Mouse (Mus musculus): ENCODE data around the gene Ttll5. TPM values are rescaled to one million over a fixed set of nuclear protein-coding genes. Genes with fewer than 3 reads are reported as not detected.

Ttll5 gene
- polyA plus RNA-seq, 2 experiments = 5.6 to 6.4 TPM

DNA sequence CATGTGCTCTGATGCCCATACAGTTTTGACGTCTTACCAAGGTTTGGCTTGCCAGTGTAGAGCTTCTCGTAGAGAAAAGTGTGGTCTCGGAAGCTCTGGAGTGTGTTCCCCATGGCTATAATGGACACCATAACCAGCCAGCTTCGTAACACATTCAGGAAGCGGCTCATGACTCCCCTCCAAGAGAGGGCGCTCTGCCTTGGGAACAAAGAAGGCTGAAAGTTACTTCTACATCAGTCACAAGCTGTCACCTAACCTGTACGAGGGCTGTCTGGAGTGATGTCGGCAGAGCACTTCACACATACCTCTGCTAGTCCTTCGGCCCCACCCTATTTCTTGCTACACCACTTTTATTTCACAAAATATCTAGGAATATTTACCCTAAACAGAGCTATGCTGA, 2.4 kb upstream of the Ttll5 start:
- H3K36me3 ChIP-seq (replicated peaks; ENCODE audit: control insufficient read depth, insufficient read depth, low read depth) = peaks cover 15% of the 10 kb centered on the region
- 83% methylated on average over 9 of the region's 9 CpGs for WGBS (ENCODE audit: insufficient replicate concordance)
- H3K27me3 ChIP-seq (ENCODE audit: control insufficient read depth, insufficient read depth, low read length) = no peaks in the 10 kb centered on the region
- TF ChIP-seq EP300 (IDR thresholded peaks at IDR 0.05; ENCODE audit: low read depth) = no peak
- TF ChIP-seq CTCF (IDR thresholded peaks at IDR 0.05; ENCODE audit: low read depth) = peak; percentile 33
- DNase-seq (ENCODE audit: low read depth in 3 of 3, low spot score in 3 of 3) (no peak), ATAC-seq (ENCODE audit: insufficient read depth) (no peak)
- H3K4me3 ChIP-seq (ENCODE audit: insufficient read depth in 1 of 2, low read depth in 2 of 2, low read length in 2 of 2) = no peak overlapping the region
- H3K4me1 ChIP-seq (replicated peaks; ENCODE audit: control insufficient read depth in 2 of 2, insufficient read depth in 2 of 2, low read length in 1 of 2) = peaks cover 8 to 12% of the 10 kb centered on the region in 2 experiments; a peak in 3 of 4 replicates
- no peak overlapping the region for H3K4me2 ChIP-seq (ENCODE audit: low read depth)
- H3K9ac ChIP-seq (replicated peaks) = no peak overlapping the region
- H3K9me3 ChIP-seq (ENCODE audit: control insufficient read depth, low read length) = no peaks in the 10 kb centered on the region
- H3K27ac ChIP-seq = no peak overlapping the region

DNA sequence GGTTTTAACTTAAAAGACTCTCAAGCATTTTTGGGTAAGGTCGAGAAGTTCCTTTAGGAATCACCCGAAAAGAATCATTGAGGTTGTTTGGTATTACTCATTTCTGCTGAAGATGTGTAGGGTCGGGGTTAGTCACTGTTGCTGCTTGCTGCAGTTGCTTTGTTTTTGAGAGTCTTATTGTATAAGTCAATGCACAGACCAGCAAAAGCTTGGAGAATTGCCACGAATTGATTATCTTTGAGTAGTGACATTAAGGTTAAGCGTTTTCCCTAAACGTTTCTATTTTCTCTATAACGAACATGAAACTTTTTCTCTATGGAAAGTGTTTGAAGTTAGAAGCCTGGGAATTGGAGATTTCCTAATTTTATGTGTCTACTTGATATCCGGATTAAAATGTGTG, 902 bp downstream of the Ttll5 start:
- Histone ChIP-seq H3K27ac (peak overlapping the region; percentile 75), H3K4me1 (replicated peaks; ENCODE audit: control insufficient read depth in 2 of 2, insufficient read depth in 2 of 2, low read length in 1 of 2) (peaks cover 8 to 9% of the 10 kb centered on the region in 2 experiments; a peak in 3 of 4 replicates), H3K36me3 (replicated peaks; ENCODE audit: control insufficient read depth, insufficient read depth, low read depth) (peaks cover 6% of the 10 kb centered on the region; the same call in 1 of the 2 replicates), H3K27me3 (ENCODE audit: control insufficient read depth, insufficient read depth, low read length) (no peaks in the 10 kb centered on the region), H3K4me2 (ENCODE audit: low read depth) (peak overlapping the region; percentile 81), H3K4me3 (ENCODE audit: insufficient read depth in 1 of 2, low read depth in 2 of 2, low read length in 2 of 2) (peak overlapping the region; percentile 65 to 90), H3K9me3 (ENCODE audit: control insufficient read depth, low read length) (no peaks in the 10 kb centered on the region), H3K9ac (replicated peaks) (peak overlapping the region; percentile 84)
- TF ChIP-seq EP300 (IDR thresholded peaks at IDR 0.05; ENCODE audit: low read depth) = no peak
- no peak for TF ChIP-seq CTCF (IDR thresholded peaks at IDR 0.05; ENCODE audit: low read depth)
- DNase-seq (ENCODE audit: low read depth in 3 of 3, low spot score in 3 of 3) (no peak), ATAC-seq (ENCODE audit: insufficient read depth) (no peak)
- 7% methylated on average over 8 of the region's 8 CpGs for WGBS (ENCODE audit: insufficient replicate concordance)

DNA sequence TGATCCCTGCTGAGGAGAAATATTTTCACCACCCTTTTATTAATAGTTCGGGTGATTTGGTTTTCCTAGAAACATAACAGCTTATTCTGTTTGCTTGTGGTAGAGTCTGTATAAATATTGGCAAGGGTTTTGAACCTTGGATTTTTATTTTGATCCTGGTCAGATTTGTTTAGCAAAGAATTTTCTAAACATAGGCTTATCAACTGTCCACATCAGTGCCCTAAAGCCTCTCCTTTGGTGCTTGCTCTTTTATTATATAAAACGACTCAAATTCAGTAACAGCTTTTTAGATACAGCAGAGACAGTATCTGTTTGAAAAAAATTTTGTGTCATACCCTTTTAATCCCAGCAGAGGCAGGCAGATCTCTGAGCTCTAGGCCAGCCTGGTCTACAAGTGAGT, 1.4 kb downstream of the Ttll5 start:
- H3K4me3 ChIP-seq (ENCODE audit: insufficient read depth in 1 of 2, low read depth in 2 of 2, low read length in 2 of 2) = peak overlapping the region; percentile 65 to 90; a peak in 3 of 4 replicates
- peaks cover 6% of the 10 kb centered on the region; the same call in 1 of the 2 replicates for H3K36me3 ChIP-seq (replicated peaks; ENCODE audit: control insufficient read depth, insufficient read depth, low read depth)
- DNase-seq (ENCODE audit: low read depth in 3 of 3, low spot score in 3 of 3) = no peak

DNA sequence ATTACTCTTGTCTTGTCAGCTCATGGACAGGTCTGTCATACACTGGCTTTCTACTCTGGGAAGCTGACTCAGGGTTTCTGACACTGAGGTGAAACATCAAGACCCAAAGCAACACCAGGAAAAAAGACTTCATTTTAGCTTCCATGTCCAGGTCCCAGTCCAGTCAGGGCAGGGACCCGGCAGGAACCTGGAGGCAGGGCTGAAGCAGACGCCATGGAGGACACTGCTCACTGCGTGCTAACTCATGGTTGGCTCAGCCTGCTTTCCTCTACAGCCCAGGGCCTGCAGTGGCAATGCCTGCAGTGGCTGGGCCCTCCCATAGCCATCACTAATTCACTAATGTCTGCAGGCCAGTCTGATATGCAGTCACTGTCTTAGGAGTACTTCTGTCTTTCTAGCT, 4.4 kb downstream of the Ttll5 start:
- Histone ChIP-seq H3K27ac (no peak overlapping the region), H3K4me2 (ENCODE audit: low read depth) (no peak overlapping the region), H3K9me3 (ENCODE audit: control insufficient read depth, low read length) (no peaks in the 10 kb centered on the region), H3K4me3 (ENCODE audit: insufficient read depth in 1 of 2, low read depth in 2 of 2, low read length in 2 of 2) (no peak overlapping the region), H3K4me1 (replicated peaks; ENCODE audit: control insufficient read depth in 2 of 2, insufficient read depth in 2 of 2, low read length in 1 of 2) (peaks cover 4% of the 10 kb centered on the region in 2 experiments; a peak in 1 of 4 replicates), H3K27me3 (ENCODE audit: control insufficient read depth, insufficient read depth, low read length) (no peaks in the 10 kb centered on the region), H3K9ac (replicated peaks) (no peak overlapping the region), H3K36me3 (replicated peaks; ENCODE audit: control insufficient read depth, insufficient read depth, low read depth) (peaks cover 5% of the 10 kb centered on the region; the same call in 1 of the 2 replicates)
- no peak for TF ChIP-seq EP300 (IDR thresholded peaks at IDR 0.05; ENCODE audit: low read depth)
- no peak for TF ChIP-seq CTCF (IDR thresholded peaks at IDR 0.05; ENCODE audit: low read depth)
- ATAC-seq (ENCODE audit: insufficient read depth) (no peak), DNase-seq (ENCODE audit: low read depth in 3 of 3, low spot score in 3 of 3) (no peak)
- WGBS (ENCODE audit: insufficient replicate concordance) = 74% methylated on average over 3 of the region's 3 CpGs

More for the DNA sequence above, 1.4 kb downstream of the Ttll5 start:
- Histone ChIP-seq H3K9me3 (ENCODE audit: control insufficient read depth, low read length) (no peaks in the 10 kb centered on the region), H3K4me2 (ENCODE audit: low read depth) (peak overlapping the region; percentile 81), H3K27ac (peak overlapping the region; percentile 75; the same call in 1 of the 2 replicates), H3K27me3 (ENCODE audit: control insufficient read depth, insufficient read depth, low read length) (no peaks in the 10 kb centered on the region), H3K9ac (replicated peaks) (peak overlapping the region; percentile 84), H3K4me1 (replicated peaks; ENCODE audit: control insufficient read depth in 2 of 2, insufficient read depth in 2 of 2, low read length in 1 of 2) (peaks cover 8 to 9% of the 10 kb centered on the region in 2 experiments; a peak in 3 of 4 replicates)
- TF ChIP-seq EP300 (IDR thresholded peaks at IDR 0.05; ENCODE audit: low read depth) (no peak), CTCF (IDR thresholded peaks at IDR 0.05; ENCODE audit: low read depth) (no peak)
- WGBS (ENCODE audit: insufficient replicate concordance) = 50% methylated on average over 2 of the region's 2 CpGs
- ATAC-seq (ENCODE audit: insufficient read depth) = no peak

DNA sequence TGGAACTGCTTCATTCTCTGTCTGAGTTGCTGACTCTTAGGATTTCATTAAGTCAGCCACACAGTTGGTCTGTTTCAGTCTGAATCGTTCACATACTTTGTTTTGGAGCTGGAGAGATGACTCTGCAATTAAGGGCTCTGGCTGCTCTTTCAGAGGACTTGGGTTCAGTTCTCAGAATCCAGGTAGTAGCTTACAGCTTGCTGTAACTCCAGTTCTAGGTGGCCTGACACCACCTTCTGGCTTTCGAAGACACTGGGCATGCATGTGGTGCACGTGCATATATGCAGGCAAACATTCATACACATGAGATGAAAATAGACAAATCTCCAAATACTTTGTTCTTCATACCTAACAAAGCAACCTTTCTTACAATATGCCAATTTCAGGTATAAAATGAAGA, 5.4 kb downstream of the Ttll5 start:
- WGBS (ENCODE audit: insufficient replicate concordance) = 71% methylated on average over 3 of the region's 3 CpGs
- H3K36me3 ChIP-seq (replicated peaks; ENCODE audit: control insufficient read depth, insufficient read depth, low read depth) = peaks cover 5% of the 10 kb centered on the region; the same call in 1 of the 2 replicates
- no peak overlapping the region for H3K27ac ChIP-seq
- H3K9me3 ChIP-seq (ENCODE audit: control insufficient read depth, low read length) = no peaks in the 10 kb centered on the region
- H3K4me3 ChIP-seq (ENCODE audit: insufficient read depth in 1 of 2, low read depth in 2 of 2, low read length in 2 of 2) = no peak overlapping the region
- DNase-seq (ENCODE audit: low read depth in 3 of 3, low spot score in 3 of 3) (no peak), ATAC-seq (ENCODE audit: insufficient read depth) (no peak)
- peaks cover 4% of the 10 kb centered on the region in 2 experiments; a peak in 1 of 4 replicates for H3K4me1 ChIP-seq (replicated peaks; ENCODE audit: control insufficient read depth in 2 of 2, insufficient read depth in 2 of 2, low read length in 1 of 2)
- H3K27me3 ChIP-seq (ENCODE audit: control insufficient read depth, insufficient read depth, low read length) = no peaks in the 10 kb centered on the region
- no peak for TF ChIP-seq EP300 (IDR thresholded peaks at IDR 0.05; ENCODE audit: low read depth)
- no peak for TF ChIP-seq CTCF (IDR thresholded peaks at IDR 0.05; ENCODE audit: low read depth)
- H3K9ac ChIP-seq (replicated peaks) = no peak overlapping the region
- H3K4me2 ChIP-seq (ENCODE audit: low read depth) = no peak overlapping the region

Data from liver, embryonic 14.5 days (tissue).